Mouse (Mus musculus) spleen, postnatal 4 days (tissue): Measurements from ENCODE around the gene Plekhh2.

ENCODE experiments used
- DNase-seq, 2 experiments: peaks; one replicate each; pipeline ENCODE4 v3.0.0; 2022; ENCODE audit warnings: low spot score in 2 of 2

Gene Plekhh2

GRCm38 (mm10) chr17:84608606-84609005 is 96.9 kb downstream of the Plekhh2 start:
- no peak for DNase-seq

GRCm38 (mm10) chr17:84611500-84611899 is 99.8 kb downstream of the Plekhh2 start:
- no peak for DNase-seq

GRCm38 (mm10) chr17:84611971-84612370 is 100.3 kb downstream of the Plekhh2 start:
- DNase-seq: no peak

- DNase-seq: no peak
Observed at GRCm38 (mm10) chr17:84615811-84616210, 104.1 kb downstream of the Plekhh2 start.

- no peak for DNase-seq
Observed at GRCm38 (mm10) chr17:84616526-84617074, 104.9 kb downstream of the Plekhh2 start.

- DNase-seq: no peak
Observed at GRCm38 (mm10) chr17:84617953-84618352, 106.3 kb downstream of the Plekhh2 start.

GRCm38 (mm10) chr17:84619112-84619511 is 107.4 kb downstream of the Plekhh2 start:
- DNase-seq: no peak

- no peak for DNase-seq
Observed at GRCm38 (mm10) chr17:84620076-84620475, 108.4 kb downstream of the Plekhh2 start.

- no peak for DNase-seq
Observed at GRCm38 (mm10) chr17:84620610-84621009, 108.9 kb downstream of the Plekhh2 start.

- DNase-seq: no peak
Observed at GRCm38 (mm10) chr17:84621209-84621608, 109.5 kb downstream of the Plekhh2 start.

- DNase-seq: no peak
Observed at GRCm38 (mm10) chr17:84622028-84622427, 110.3 kb downstream of the Plekhh2 start.

GRCm38 (mm10) chr17:84622873-84623272 is 111.2 kb downstream of the Plekhh2 start:
- DNase-seq: no peak

GRCm38 (mm10) chr17:84626276-84626856 is 114.7 kb downstream of the Plekhh2 start, which contains the start of gene Dync2li1:
Dync2li1 (plus strand) TSS chr17:84626496.
- peak; percentile 67 to 83 for DNase-seq

- DNase-seq: no peak
Observed at GRCm38 (mm10) chr17:84626857-84627305, 115.2 kb downstream of the Plekhh2 start.

GRCm38 (mm10) chr17:84627721-84628120 is 116.0 kb downstream of the Plekhh2 start:
- DNase-seq: no peak

- no peak for DNase-seq
Observed at GRCm38 (mm10) chr17:84628611-84629010, 116.9 kb downstream of the Plekhh2 start.

- no peak for DNase-seq
Observed at GRCm38 (mm10) chr17:84631836-84632235, 120.1 kb downstream of the Plekhh2 start.

- no peak for DNase-seq
Observed at GRCm38 (mm10) chr17:84633443-84633842, 121.7 kb downstream of the Plekhh2 start.

- no peak for DNase-seq
Observed at GRCm38 (mm10) chr17:84636328-84636727, 124.6 kb downstream of the Plekhh2 start.

- no peak for DNase-seq
Observed at GRCm38 (mm10) chr17:84637971-84638370, 126.3 kb downstream of the Plekhh2 start.

GRCm38 (mm10) chr17:84639796-84640378 is 128.2 kb downstream of the Plekhh2 start:
- DNase-seq: no peak

- peak; percentile 54 to 82 for DNase-seq
Observed at GRCm38 (mm10) chr17:84641893-84642292, 130.2 kb downstream of the Plekhh2 start.

GRCm38 (mm10) chr17:84642324-84642723 is 130.6 kb downstream of the Plekhh2 start:
- DNase-seq: no peak
